Mouse (Mus musculus) left cerebral cortex, postnatal 10 days (tissue): ENCODE measurements around the gene Samd5. TPM values are rescaled to one million over a fixed set of nuclear protein-coding genes. Genes with fewer than 3 reads are reported as not detected.

ENCODE experiments used
- DNase-seq, 2 experiments: peaks; one replicate each; pipeline ENCODE4 v3.0.0; 2021 to 2022; ENCODE audit warnings: low spot score in 2 of 2, mixed read lengths in 1 of 2; ENCODE audit errors: extremely low spot score in 1 of 2
- intact Hi-C: fragments of 180-260 bp; cut with DNase I; formaldehyde crosslinking; loops from one replicate; pipeline ENCODE4 v1.15.1; 2025
- total RNA-seq, 2 experiments: library from RNA; stranded (reverse); gene quantifications; 2 replicates each; pipeline ENCODE4 v1.2.3; 2021

Gene Samd5
- total RNA-seq, 2 experiments from 2014 or later = 16.2 to 17.0 TPM

- intact Hi-C loops = no loop called here
- no peak for DNase-seq
Measured at GRCm38 (mm10) chr10:9670351-9670750, 4.7 kb downstream of the Samd5 start.

DNA sequence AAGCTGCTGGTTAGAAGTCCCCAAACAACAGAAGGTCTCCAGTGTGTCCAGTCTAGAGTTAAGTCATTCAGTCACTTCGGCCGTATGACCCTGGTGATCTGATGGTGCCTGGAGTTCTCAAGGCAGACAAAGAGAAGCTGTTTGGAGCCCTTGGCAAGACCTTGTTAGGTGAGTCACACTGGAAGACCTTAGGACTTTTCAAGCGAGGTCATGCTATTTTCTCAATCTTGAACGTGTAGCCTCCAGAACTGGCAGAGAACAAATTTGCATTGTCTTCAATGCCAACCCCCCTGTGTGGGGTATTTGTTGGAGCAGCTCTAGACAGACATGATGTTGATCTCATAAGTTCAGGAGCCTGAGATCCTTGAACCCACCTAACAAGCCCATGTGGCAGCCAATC is 6.2 kb downstream of the Samd5 start:
- intact Hi-C loops = no loop called here
- DNase-seq = no peak

DNA sequence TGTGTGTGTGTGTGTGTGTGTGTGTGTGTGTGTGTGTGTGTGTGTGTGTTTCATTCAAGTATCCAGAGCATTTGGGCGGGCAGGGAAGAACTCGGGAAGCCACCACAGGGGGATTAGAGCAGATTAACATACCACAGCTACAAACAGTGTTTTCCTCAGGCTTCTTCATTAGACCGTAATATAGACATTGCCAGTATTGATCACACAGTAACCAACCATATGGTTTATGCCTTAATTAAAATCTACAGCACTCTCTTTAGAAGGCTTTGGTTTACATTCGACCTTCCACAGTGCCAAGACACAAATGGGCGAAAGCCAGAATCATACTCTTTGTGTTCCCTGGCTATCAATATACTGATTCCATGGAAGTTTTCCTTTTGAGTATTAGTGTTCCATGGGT is 22.1 kb downstream of the Samd5 start:
- intact Hi-C loops = no loop called here
- no peak for DNase-seq

GRCm38 (mm10) chr10:9650050-9650825 is 24.8 kb downstream of the Samd5 start:
- no peak for DNase-seq
- intact Hi-C loops = no loop called here

DNA sequence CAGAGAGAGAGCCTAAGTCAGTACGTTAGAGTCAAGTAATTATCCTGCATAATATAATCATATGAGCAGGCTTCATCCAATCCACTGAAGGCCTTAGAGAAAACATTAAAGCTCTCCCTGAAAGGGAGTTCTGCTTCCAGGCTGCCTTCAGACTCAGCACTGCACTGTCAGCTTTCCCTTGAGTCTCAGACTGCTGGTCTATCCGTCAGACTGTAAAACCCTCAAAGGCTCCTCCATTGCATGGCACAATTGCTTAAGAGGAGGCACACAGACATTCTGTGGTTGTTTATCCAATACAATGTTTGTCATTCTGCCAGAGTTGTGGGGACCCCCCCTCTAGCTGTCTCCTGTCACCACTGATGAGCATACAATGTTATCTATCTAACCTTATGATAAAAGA is 26.5 kb downstream of the Samd5 start:
- intact Hi-C loops = no loop called here
- no peak for DNase-seq

DNA sequence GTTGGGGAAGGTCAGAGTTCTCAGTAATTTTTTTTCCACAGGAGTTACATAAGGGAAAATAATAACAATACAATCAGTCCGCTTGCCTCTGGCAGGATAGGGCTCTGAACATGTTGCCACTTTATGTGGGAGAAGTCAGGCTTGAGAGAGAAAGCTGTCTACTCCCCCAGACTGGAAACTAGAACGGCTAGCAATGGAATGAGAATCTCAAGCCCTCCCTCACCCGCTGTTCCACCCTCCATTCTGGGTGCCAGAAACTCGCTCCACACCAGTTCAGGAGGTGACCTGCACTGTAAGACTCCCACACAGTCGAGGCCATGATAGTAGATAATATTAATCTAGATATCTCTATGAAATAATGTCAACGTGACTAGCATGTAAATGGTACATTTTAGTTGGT is 27.3 kb downstream of the Samd5 start:
- intact Hi-C loops = no loop called here
- no peak for DNase-seq

DNA sequence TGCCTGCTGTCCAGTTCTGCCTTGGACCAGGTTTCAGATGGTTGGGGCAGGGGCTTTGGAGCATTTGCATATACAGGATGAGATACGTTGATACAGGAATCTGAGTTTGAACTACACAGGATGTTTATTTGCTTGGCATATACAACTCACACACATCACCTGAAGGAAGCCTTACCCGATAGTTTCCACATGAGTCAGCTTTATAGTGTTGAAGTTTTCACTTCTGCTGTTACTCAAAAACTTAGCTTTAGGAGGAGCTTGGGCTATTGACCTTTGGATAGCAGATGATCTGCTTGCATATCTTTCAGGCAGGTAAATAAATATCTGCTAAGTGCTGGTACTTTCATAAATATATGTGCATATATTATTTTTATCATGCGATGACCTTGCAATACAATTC is 28.6 kb downstream of the Samd5 start:
- intact Hi-C loops = no loop called here
- no peak for DNase-seq

GRCm38 (mm10) chr10:9643531-9643930 is 31.5 kb downstream of the Samd5 start:
- no peak for DNase-seq
- intact Hi-C loops = no loop called here

DNA sequence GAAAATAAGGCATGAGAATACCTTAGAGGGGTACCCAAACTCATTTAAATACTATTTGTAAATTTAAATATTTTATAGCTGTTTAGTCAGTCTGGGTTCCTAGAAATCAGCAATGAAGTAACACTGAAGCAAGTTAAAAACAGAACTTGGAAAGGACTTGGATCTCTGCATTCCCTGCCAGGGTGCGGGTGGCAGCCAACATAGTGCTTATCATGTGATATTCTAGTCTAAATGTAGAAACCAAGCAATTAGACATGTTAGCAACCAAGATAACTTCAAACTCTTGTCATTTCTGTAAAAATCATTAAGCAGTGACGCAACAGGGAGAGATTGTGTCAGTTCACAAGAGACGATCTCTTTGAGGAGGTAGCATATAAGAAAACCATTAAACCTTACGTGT is 32.9 kb downstream of the Samd5 start:
- DNase-seq = peak in 1 of 2 experiments; percentile 44
- intact Hi-C loops = no loop called here

GRCm38 (mm10) chr10:9640678-9641077 is 34.3 kb downstream of the Samd5 start:
- DNase-seq = no peak
- intact Hi-C loops = no loop called here

GRCm38 (mm10) chr10:9640056-9640455 is 35.0 kb downstream of the Samd5 start:
- intact Hi-C loops = no loop called here

DNA sequence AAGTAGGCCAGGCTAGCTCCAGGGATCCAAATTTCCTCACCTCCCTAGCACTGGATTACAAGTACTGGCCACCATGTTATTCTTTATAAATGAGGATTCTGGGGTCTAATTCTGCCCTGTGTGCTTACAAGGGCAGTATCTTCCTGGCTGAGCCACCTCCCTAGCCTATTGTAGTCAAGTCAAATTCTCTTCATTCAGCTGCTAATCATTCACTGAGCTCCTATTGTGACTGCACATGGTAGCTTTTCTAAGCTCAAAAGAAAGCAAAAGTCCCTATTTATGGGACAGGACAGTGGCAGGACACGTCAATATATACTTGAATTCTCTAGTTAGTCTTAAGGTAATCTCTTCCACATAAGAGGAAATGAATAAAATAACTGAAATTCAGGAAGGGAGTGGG is 49.7 kb downstream of the Samd5 start:
- intact Hi-C loops = no loop called here
- DNase-seq = no peak

More at GRCm38 (mm10) chr10:9640056-9640455, 35.0 kb downstream of the Samd5 start:
- no peak for DNase-seq

- intact Hi-C loops = no loop called here
- DNase-seq = no peak
Measured at GRCm38 (mm10) chr10:9621926-9622688, 52.9 kb downstream of the Samd5 start.

DNA sequence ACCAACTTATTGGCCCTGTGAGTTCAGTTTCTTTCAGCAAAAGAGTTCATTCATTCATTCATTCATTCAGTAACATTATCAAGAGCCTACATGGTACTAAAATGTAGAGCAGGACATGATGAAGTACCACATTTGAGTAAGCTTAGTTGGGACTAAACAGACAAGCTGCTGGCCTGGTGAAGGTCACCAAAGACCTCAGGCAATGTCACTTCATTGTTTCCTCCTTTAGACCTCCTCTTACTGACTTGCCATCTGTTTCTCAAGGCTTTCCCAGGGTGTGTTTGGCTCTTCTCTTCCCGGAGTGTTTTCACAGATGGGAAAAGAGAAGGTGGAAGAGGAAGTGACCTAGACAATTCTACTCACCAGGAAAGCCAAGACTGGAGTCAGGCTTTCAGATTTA is 54.0 kb downstream of the Samd5 start:
- intact Hi-C loops = no loop called here
- no peak for DNase-seq

DNA sequence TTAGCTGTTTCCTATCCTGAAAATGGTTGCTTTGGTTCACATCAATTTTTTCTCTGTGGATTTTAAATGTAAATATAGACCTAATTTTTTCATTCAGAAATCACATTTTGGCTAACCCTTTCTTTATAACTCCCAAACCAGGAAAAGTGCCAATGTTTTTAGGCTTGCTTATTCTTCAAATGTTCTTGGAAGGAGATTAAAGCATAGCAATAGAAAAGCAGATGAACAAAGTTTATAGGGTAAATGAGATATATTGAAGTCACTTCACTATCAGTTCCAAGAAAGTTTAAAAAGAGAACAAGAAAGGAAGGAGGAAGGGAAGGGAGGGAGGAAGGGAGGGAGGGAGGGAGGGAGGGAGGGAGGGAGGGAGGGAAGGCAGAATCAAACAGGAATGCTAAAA is 60.0 kb downstream of the Samd5 start:
- DNase-seq = no peak
- intact Hi-C loops = no loop called here

GRCm38 (mm10) chr10:9608854-9609253 is 66.2 kb downstream of the Samd5 start:
- no peak for DNase-seq
- intact Hi-C loops = no loop called here

- no peak for DNase-seq
- intact Hi-C loops = no loop called here
Measured at GRCm38 (mm10) chr10:9607155-9607554, 67.9 kb downstream of the Samd5 start.

DNA sequence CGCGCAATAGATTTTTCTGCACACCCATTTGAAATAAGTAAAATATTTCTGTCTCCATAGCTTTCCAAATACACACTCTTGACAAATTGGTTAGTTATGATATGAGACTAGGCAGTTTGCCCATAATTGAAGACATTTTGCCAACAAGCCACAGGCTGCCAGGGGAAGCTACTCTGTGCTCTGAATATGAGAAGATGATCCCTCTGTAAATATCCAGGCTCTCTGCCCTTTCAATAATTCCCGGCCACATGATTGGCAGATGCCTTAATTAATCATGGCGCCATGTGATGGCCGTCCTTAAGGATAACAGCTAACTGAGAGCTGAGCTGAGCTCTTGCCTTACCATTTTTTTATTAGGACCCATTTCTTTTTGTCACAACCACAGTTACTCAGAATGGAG is 69.4 kb downstream of the Samd5 start:
- intact Hi-C loops = no loop called here
- no peak for DNase-seq

GRCm38 (mm10) chr10:9603290-9603689 is 71.7 kb downstream of the Samd5 start:
- intact Hi-C loops = no loop called here
- no peak for DNase-seq

GRCm38 (mm10) chr10:9602845-9603244 is 72.2 kb downstream of the Samd5 start:
- peak in 1 of 2 experiments; percentile 44 for DNase-seq
- intact Hi-C loops = no loop called here
